In genomic region chr17:5194157-5194916, GRCm38 (mm10) we compare ENCODE assay signal across 23 mouse cellular contexts.
DNase-seq lines count a peak whose midpoint lies in the region; ATAC-seq and TF ChIP-seq lines count a peak whose summit lies in the region.
"Had no signal": no experiment of that assay in that cellular context is flagged by ENCODE, and none has a peak within 500 bp of the region (broad histone marks: within the 10 kb centered on the region; RNA-seq: fewer than 3 reads in every experiment).

No protein-coding gene starts in this region.

- no peak overlapping the region for H3K4me2 ChIP-seq in hindbrain, embryonic 11.5 days (replicated peaks; ENCODE audit: low read depth, low read length)
- no peak overlapping the region for H3K4me2 ChIP-seq in hindbrain, embryonic 14.5 days (replicated peaks)
- H3K4me2 ChIP-seq: embryonic facial prominence, embryonic 15.5 days; heart, embryonic 11.5 days; limb, embryonic 13.5 days; midbrain, embryonic 15.5 days had no signal

- TF ChIP-seq POLR2A in spleen, adult 2 months (IDR thresholded peaks at IDR 0.05; ENCODE audit: low read depth, low read length), result no peak

- H3K36me3 ChIP-seq in hindbrain, embryonic 11.5 days (ENCODE audit: control insufficient read depth, insufficient read depth, low read length), result no peaks in the 10 kb centered on the region
- no peaks in the 10 kb centered on the region for H3K36me3 ChIP-seq in hindbrain, embryonic 14.5 days (replicated peaks; ENCODE audit: control insufficient read depth, insufficient read depth)
- no peaks in the 10 kb centered on the region for H3K36me3 ChIP-seq in spleen, adult 2 months (ENCODE audit: control insufficient read depth, insufficient read depth, low read length)
- H3K36me3 ChIP-seq: embryonic facial prominence, embryonic 15.5 days; limb, embryonic 13.5 days; midbrain, embryonic 15.5 days had no signal

- H3K4me3 ChIP-seq in hindbrain, embryonic 11.5 days (ENCODE audit: low read depth, low read length), result no peak overlapping the region
- no peak overlapping the region for H3K4me3 ChIP-seq in hindbrain, embryonic 14.5 days (replicated peaks; ENCODE audit: low read length)
- H3K4me3 ChIP-seq in spleen, adult 2 months (ENCODE audit: extremely low read depth, insufficient read depth, insufficient read length), result no peak overlapping the region
- H3K4me3 ChIP-seq: embryonic facial prominence, embryonic 15.5 days; layer of hippocampus, adult 2 months; limb, embryonic 13.5 days; midbrain, embryonic 15.5 days; myocyte had no signal

- H3K27ac ChIP-seq in hindbrain, embryonic 11.5 days (ENCODE audit: low read depth, low read length), result 0 out of 2 replicates have a peak overlapping the region, but pooled peaks have one; percentile 4
- H3K27ac ChIP-seq in hindbrain, embryonic 14.5 days, result no peak overlapping the region
- 0 out of 2 replicates have a peak overlapping the region, but pooled peaks have one; percentile 19 for H3K27ac ChIP-seq in spleen, adult 2 months (ENCODE audit: insufficient read depth, low read length)
- H3K27ac ChIP-seq: embryonic facial prominence, embryonic 15.5 days; layer of hippocampus, adult 2 months; limb, embryonic 13.5 days; liver, embryonic 14.5 days; midbrain, embryonic 15.5 days had no signal

- H3K9me3 ChIP-seq in hindbrain, embryonic 11.5 days (ENCODE audit: control insufficient read depth, low read length), result no peaks in the 10 kb centered on the region
- no peaks in the 10 kb centered on the region for H3K9me3 ChIP-seq in hindbrain, embryonic 14.5 days (ENCODE audit: control insufficient read depth, low read length)
- H3K9me3 ChIP-seq: embryonic facial prominence, embryonic 15.5 days; limb, embryonic 13.5 days; midbrain, embryonic 15.5 days had no signal

- no peak overlapping the region for H3K9ac ChIP-seq in hindbrain, embryonic 11.5 days (ENCODE audit: low read depth, low read length)
- H3K9ac ChIP-seq in hindbrain, embryonic 14.5 days, result no peak overlapping the region
- H3K9ac ChIP-seq: embryonic facial prominence, embryonic 15.5 days; limb, embryonic 13.5 days; liver, embryonic 14.5 days; midbrain, embryonic 15.5 days had no signal

- ATAC-seq in hindbrain, embryonic 11.5 days (ENCODE audit: low FRiP score), result no peak
- ATAC-seq in hindbrain, embryonic 14.5 days (ENCODE audit: low FRiP score), result no peak
- ATAC-seq: forebrain, embryonic 16.5 days; midbrain, embryonic 15.5 days had no signal

- WGBS in hindbrain, embryonic 11.5 days, result 87% methylated on average over 8 of the region's 8 CpGs
- WGBS in hindbrain, embryonic 14.5 days, result 72% methylated on average over 8 of the region's 8 CpGs
- WGBS in spleen, adult 2 months, result 82% methylated on average over 8 of the region's 8 CpGs

- H3K4me1 ChIP-seq in hindbrain, embryonic 11.5 days (replicated peaks; ENCODE audit: control insufficient read depth, insufficient read depth, low read length), result no peaks in the 10 kb centered on the region; the same call in 1 of the 2 replicates
- H3K4me1 ChIP-seq in hindbrain, embryonic 14.5 days (replicated peaks; ENCODE audit: control insufficient read depth, insufficient read depth, low read length), result peaks cover 28% of the 10 kb centered on the region
- H3K4me1 ChIP-seq in spleen, adult 2 months (ENCODE audit: control insufficient read depth, insufficient read depth, insufficient read length), result peaks cover 22% of the 10 kb centered on the region; the same call in 1 of the 2 replicates

- peak; percentile 70 for DNase-seq in adrenal gland, adult 2 months
- no peak for DNase-seq in adrenal gland, adult 8-10 months
- no peak for DNase-seq in hindbrain, embryonic 11.5 days (ENCODE audit: low spot score)
- DNase-seq in hindbrain, embryonic 14.5 days (ENCODE audit: low spot score), result no peak
- no peak for DNase-seq in spleen, adult 2 months (ENCODE audit: low read depth in 1 of 2, low spot score in 2 of 2)
- no peak for DNase-seq in spleen, postnatal 4 days (ENCODE audit: low spot score in 2 of 2)
- DNase-seq in right cerebral cortex, postnatal 10 days (ENCODE audit: low spot score in 2 of 2), result no peak
- DNase-seq in right cerebral cortex, postnatal 14 days, result no peak
- DNase-seq: cerebellum, postnatal 14 days; heart, postnatal 10 days; kidney, adult 2 months; kidney, postnatal 14 days; layer of hippocampus, postnatal 36 days; lung, postnatal 10 days; right cerebral cortex, adult 18-20 months had no signal

- H3K27me3 ChIP-seq in hindbrain, embryonic 11.5 days (ENCODE audit: control insufficient read depth, insufficient read depth, low read length), result no peaks in the 10 kb centered on the region
- H3K27me3 ChIP-seq in hindbrain, embryonic 14.5 days (ENCODE audit: control insufficient read depth, insufficient read depth, low read length), result no peaks in the 10 kb centered on the region
- no peaks in the 10 kb centered on the region for H3K27me3 ChIP-seq in spleen, adult 2 months (ENCODE audit: control insufficient read depth, insufficient read depth, low read length)
- H3K27me3 ChIP-seq: embryonic facial prominence, embryonic 15.5 days; limb, embryonic 13.5 days; midbrain, embryonic 15.5 days had no signal

- TF ChIP-seq CTCF in spleen, adult 2 months (IDR thresholded peaks at IDR 0.05; ENCODE audit: extremely low read depth, insufficient read depth, insufficient read length, insufficient replicate concordance), result no peak
